Mouse (Mus musculus) small intestine, adult 2 months (tissue): ENCODE data around the gene Nrp2. TPM values are rescaled to one million over a fixed set of nuclear protein-coding genes. Genes with fewer than 3 reads are reported as not detected.

Experiments
- H3K27ac ChIP-seq: fragments of 200-500 bp; 2 replicates; pipeline ENCODE4 v1.5.1; 2012; ENCODE audit warnings: low read depth, low read length, control low read depth, inconsistent platforms; ENCODE audit not compliant: insufficient read depth
- H3K27me3 ChIP-seq: fragments of 200-500 bp; 2 replicates; pipeline ENCODE4 v1.6.1; 2012; ENCODE audit warnings: mild to moderate bottlenecking, moderate library complexity, low read length, inconsistent platforms; ENCODE audit not compliant: control insufficient read depth, insufficient read depth
- H3K36me3 ChIP-seq: fragments of 200-500 bp; 2 replicates; pipeline ENCODE4 v1.6.1; 2012; ENCODE audit warnings: mild to moderate bottlenecking, low read length, control low read depth, inconsistent platforms; ENCODE audit not compliant: control insufficient read depth, insufficient read depth
- H3K4me1 ChIP-seq: fragments of 200-500 bp; 2 replicates; pipeline ENCODE4 v1.6.1; 2012; ENCODE audit warnings: low read length, inconsistent platforms, mixed read lengths; ENCODE audit not compliant: control insufficient read depth, insufficient read depth, insufficient read length
- H3K4me3 ChIP-seq: fragments of 200-500 bp; 2 replicates; pipeline ENCODE4 v1.5.1; 2012; ENCODE audit warnings: low read depth, mild to moderate bottlenecking, control low read depth, inconsistent platforms, low read length, moderate library complexity
- CTCF ChIP-seq: fragments of 200-500 bp; IDR thresholded peaks from 2 replicates; pipeline ENCODE4 v1.5.1; 2012; ENCODE audit warnings: low read depth, mild to moderate bottlenecking, control low read depth, inconsistent platforms, low read length, moderate library complexity, mixed read lengths; ENCODE audit not compliant: insufficient replicate concordance, insufficient read length; ENCODE audit errors: extremely low read depth
- POLR2A ChIP-seq: fragments of 200-500 bp; IDR thresholded peaks from 2 replicates; pipeline ENCODE4 v1.6.1; 2012; ENCODE audit warnings: low read depth, mild to moderate bottlenecking, control low read depth, inconsistent platforms, low read length, moderate library complexity
- WGBS: fragments of 180-500 bp; shearing (Covaris S2); methylation state at CpG from one replicate; pipeline ENCODE4 v1.1.7; 2018; 5-methylcytosine and 5-hydroxymethylcytosine counted together
- polyA plus RNA-seq: library from polyadenylated mRNA; depleted of rRNA; stranded (reverse); fragments of >200 nt; gene quantifications from 2 replicates; pipeline ENCODE4 v1.2.3, GENCODE M21; 2012

Gene Nrp2
- polyA plus RNA-seq, 1 experiment: 6.6 TPM

GRCm38 (mm10) chr1:62697353-62697752 lies 5.7 kb upstream of the Nrp2 start:
- H3K27ac ChIP-seq: no peak overlapping the region
- no peak overlapping the region for H3K4me3 ChIP-seq
- TF ChIP-seq POLR2A: no peak
- no peak for TF ChIP-seq CTCF
- peaks cover 2% of the 10 kb centered on the region; the same call in 1 of the 2 replicates for H3K4me1 ChIP-seq
- WGBS: 56% methylated on average over 3 of the region's 3 CpGs
- no peaks in the 10 kb centered on the region for H3K36me3 ChIP-seq
- peaks cover 15% of the 10 kb centered on the region for H3K27me3 ChIP-seq

DNA sequence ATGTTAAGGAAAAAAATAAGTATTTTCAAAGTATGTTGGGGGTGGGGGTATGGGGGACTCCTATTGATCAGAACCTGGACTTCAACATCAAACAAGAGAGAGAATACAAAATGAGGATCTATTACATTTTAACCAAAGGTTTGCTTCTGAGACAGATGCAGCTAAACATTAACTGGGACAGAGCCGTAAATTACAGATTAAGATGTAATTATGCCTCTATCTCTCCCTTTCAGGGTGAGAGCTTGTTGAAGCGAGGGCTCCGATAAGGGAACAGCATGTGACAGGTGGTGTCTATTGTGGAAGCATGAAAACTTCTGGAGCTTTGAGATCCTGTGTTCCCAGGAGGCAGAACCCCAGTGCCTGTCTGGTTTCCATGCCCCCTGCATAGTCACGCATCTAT lies 3.3 kb upstream of the Nrp2 start:
- Histone ChIP-seq H3K4me3 (no peak overlapping the region), H3K4me1 (peaks cover 4% of the 10 kb centered on the region; the same call in 1 of the 2 replicates), H3K27me3 (peaks cover 28% of the 10 kb centered on the region), H3K36me3 (no peaks in the 10 kb centered on the region), H3K27ac (no peak overlapping the region)
- WGBS: 36% methylated on average over 4 of the region's 4 CpGs
- TF ChIP-seq CTCF (no peak), POLR2A (no peak)

DNA sequence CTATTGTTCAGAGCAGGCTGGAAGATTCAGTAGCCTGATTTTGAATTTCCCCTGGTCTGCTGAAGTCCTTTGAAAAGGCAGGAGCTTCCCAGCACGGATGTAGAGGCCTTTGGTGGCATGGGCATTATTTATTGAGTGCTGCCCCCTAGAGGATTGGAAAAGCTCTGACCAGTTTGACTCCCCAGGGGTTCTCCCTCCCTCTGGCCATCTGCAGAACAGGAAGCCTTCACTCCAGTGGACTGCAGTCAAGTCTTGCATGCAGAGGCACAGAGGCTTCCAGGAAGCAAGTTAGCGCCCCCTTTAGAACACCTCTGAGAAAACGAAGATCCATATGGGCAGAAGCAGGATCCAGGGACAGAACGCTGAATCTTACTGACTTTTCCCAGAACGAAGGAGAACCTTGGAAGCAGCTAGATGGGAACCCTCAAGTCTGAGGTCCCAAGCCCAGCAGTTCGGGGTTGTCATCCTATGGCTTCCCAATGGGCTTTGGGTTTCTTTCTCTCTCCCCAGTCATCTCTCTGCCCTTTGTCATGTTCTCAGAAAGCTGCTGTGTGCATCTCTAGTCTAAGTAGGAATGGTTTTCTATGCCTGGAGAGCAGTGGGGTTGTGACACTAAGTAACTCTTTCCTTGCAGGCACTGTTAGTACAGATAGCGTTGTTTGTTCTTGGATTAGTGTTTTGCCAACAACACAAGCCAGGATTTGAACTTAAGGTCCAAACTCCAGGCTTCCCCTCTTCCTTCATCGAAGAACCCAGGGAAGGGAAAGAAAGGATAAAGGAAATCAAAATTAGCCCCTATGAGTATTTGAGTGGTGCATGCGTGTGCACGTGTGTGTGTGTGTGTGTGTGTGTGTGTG lies 1.8 kb upstream of the Nrp2 start:
- TF ChIP-seq POLR2A: no peak
- TF ChIP-seq CTCF: peak; percentile 75; the same call in 1 of the 2 replicates
- peaks cover 5% of the 10 kb centered on the region for H3K4me1 ChIP-seq
- H3K36me3 ChIP-seq: no peaks in the 10 kb centered on the region
- 17% methylated on average over 10 of the region's 10 CpGs for WGBS
- H3K27me3 ChIP-seq: peaks cover 43% of the 10 kb centered on the region
- no peak overlapping the region for H3K4me3 ChIP-seq
- no peak overlapping the region for H3K27ac ChIP-seq

- TF ChIP-seq CTCF: no peak
- TF ChIP-seq POLR2A: no peak
- peak overlapping the region; percentile 64 for H3K4me3 ChIP-seq
- peaks cover 13% of the 10 kb centered on the region for H3K4me1 ChIP-seq
- no peaks in the 10 kb centered on the region for H3K36me3 ChIP-seq
- 2% methylated on average over 25 of the region's 25 CpGs for WGBS
- H3K27me3 ChIP-seq: peaks cover 56% of the 10 kb centered on the region
- peak overlapping the region; percentile 23 for H3K27ac ChIP-seq
These were observed 342 bp upstream of the Nrp2 start for GRCm38 (mm10) chr1:62702743-62703142.

DNA sequence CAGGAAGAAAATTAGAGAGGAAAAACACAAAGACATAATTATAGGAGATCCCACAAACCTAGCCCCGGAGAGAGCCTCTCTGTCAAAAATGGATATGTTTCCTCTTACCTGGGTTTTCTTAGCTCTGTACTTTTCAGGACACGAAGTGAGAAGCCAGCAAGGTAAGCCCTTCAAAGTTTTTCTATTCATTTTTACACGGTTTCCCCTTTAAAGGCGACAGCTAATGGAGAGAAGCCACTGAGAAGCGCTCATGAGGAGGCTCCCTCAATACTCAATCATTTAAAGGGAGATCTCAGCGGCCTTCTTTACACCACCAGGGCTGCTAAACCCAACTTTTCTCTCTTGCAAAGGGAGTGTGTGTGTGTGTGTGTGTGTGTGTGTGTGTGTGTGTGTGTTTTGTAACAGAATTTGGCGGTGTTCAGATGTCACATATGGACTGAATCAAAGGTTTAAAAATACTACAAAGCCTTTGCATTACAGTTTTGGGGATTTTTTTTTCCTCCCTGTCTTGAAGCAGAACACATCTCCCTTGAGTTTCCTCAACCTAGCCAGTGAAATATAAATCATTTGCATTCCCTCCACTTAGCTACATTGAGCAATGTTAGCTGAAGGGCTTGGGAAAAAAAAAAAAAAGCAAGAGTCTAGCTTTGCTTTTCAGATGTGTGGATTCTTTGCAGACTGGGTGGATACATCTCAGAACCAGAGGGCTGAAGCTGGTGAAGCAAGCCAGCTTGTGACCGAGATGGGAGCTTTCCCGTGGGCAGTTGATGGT lies 1.2 kb downstream of the Nrp2 start:
- peaks cover 13% of the 10 kb centered on the region; the same call in 1 of the 2 replicates for H3K4me1 ChIP-seq
- H3K4me3 ChIP-seq: peak overlapping the region; percentile 69
- H3K27ac ChIP-seq: peak overlapping the region; percentile 58

GRCm38 (mm10) chr1:62704889-62705516 lies 1.9 kb downstream of the Nrp2 start:
- Histone ChIP-seq H3K4me3 (peak overlapping the region; percentile 69), H3K4me1 (peaks cover 12% of the 10 kb centered on the region; the same call in 1 of the 2 replicates), H3K27me3 (peaks cover 58% of the 10 kb centered on the region), H3K27ac (peak overlapping the region; percentile 58), H3K36me3 (no peaks in the 10 kb centered on the region)
- 55% methylated on average over 16 of the region's 16 CpGs for WGBS
- TF ChIP-seq CTCF (no peak), POLR2A (no peak)

More for the DNA sequence above, 1.2 kb downstream of the Nrp2 start:
- TF ChIP-seq CTCF: no peak
- TF ChIP-seq POLR2A: no peak
- peaks cover 55% of the 10 kb centered on the region for H3K27me3 ChIP-seq
- whole genome bisulfite sequencing: 24% methylated on average over 9 of the region's 9 CpGs
- no peaks in the 10 kb centered on the region for H3K36me3 ChIP-seq
